Mouse (Mus musculus): Measurements from ENCODE around the gene Il5ra.

Gene Il5ra

DNA sequence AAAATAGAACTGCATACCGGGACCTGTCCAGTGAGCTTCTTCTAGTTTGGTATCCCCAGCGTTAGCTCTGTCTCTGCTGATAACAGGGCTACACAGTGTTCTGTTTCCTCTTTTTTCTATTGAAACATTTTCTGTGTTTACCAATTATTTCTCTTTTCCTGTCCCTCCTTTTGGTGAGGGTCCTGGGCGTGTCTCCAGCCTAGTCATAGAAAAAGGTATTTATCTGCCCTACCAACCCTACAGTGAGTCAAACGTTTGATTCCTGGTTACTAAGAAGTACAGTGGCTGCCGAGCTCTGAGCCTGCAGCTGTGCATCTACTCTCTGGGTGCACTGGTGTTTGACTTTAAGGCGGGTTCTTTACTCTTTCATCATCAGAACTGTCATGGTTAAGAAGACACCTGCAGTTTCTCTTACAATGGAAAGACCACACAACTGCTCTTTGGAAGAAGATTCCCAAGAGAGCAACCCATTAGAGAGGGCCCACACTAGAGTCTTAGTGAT, at the start of gene Il5ra:
Gene Il5ra, minus strand, starts transcription at position 151 of the 502 bp plus-strand sequence.
- DNase-seq: no peak

DNA sequence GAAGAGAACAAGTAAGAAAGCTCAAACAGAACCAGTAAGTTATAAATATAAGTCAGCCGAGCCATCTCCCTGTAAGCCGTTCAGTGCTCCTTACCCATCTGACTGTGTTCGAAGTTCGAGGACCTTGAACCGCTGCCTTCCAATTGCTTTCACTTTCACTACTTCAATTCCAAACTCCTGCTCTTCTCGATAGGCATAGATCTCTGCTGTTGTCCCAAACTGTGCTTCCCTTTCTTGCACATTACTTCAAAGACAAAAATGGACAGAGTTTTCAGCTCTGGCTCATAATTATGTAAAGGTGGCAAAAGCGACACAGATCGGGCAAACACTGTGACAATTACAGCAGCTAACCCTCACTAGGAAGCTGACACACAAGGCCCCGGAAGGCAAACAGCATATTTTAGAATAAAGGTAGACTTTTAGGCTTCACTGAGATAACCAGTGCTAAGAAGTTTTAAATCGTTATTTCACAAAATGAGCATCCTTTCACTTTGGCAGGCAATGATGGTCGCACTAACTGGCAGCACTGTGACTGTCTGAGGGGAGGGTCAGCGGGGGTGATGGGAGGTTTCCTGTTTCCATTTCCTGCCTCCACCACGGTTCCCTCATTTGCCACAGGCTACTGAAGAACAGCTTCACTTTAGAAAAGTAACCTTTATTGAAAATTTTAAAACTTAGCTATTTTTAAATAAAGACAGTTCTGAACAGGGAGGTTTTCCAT, 45.4 kb upstream of the Il5ra start:
- DNase-seq: no peak

DNA sequence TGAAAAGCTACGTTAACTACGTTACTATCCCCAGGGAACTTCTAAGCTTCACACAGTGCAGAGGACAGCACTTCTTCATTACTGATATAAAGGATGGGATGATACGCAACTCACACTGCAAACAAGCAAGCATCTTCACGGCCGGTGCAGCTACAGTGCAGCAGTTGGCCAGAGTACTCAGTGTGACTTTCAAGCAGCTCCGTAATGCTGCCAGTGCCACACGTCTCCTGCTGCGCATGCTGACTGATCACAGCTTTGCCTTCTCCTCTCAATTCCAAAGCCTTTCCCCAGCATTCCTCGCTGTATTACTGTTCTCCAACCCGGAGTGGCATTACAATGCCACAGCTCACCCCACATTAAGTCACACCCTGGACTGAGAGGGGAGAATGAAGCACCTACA, 44.8 kb upstream of the Il5ra start:
- no peak for DNase-seq

DNA sequence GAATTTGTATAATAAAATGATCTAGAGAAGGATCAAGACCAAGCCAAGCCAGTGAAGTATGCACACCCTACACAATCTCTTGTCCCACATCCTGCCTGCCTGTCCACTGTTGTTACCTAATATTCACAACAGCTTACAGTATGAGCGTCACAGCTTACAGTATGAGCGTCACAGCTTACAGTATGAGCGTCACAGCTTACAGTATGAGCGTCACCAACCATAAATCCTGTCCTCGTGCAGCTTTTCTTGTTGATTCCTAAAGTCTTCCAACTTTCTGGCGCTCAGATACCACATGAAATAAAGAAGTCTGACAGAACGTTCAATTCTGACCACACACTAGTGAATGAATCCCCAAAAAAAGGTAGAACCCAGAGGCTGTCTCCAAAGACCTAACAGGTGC, 44.3 kb upstream of the Il5ra start:
- DNase-seq: no peak

DNA sequence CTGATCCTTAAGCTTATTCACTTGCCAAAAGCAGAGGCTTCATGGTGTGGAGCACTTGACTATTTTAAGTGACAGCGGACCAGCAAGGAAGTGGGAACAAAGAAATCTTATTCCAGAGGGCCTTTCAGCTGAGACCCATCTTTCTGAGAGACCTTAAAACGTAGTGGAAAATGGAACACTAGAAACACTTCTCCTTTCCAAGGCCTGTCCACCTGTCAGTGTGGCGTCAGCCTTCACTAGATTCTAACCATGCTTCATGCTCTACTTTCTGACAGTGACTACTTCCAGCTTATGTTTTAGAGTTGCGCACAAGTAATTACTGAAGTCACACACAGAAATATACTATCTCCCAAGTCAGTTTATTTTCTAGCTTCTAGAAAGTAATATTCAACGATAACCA, 43.6 kb upstream of the Il5ra start:
- no peak for DNase-seq

DNA sequence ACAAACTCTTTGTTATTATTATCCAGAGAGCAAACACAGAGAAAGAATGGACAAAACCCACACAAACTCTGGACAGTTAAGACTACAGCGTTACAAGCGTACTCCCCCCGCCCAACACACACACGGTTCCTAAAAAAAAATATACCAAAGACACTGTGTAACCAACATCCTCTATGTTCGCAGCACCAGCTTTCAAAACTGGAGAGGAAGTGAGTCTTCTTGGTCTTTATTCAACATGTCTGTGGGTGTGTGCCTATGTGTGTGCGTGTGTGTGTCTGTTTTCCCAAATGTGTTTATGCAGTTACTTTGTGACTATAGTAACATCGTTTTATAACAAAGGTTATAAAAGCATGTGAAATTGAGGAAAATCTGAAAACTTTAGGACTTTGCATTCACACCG, 42.6 kb upstream of the Il5ra start:
- no peak for DNase-seq

DNA sequence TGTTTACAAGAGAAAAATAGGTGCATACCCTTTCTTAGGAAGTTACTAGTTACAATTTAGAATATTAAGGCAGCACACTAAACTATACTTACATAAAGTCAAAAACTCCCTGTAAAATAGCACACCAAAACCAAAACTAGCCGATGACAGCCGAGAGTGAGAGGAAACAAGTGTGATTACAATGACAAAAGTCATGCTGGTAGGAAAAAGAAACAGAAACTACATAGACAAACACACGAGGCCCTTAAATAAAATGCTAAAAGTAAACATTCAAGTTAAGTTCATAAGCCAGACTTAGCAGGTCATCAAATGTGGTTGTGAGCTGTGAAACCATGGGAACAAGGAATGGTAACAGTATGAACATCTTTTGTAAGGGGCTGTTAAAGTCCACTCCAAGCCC, 38.3 kb upstream of the Il5ra start:
- no peak for DNase-seq

DNA sequence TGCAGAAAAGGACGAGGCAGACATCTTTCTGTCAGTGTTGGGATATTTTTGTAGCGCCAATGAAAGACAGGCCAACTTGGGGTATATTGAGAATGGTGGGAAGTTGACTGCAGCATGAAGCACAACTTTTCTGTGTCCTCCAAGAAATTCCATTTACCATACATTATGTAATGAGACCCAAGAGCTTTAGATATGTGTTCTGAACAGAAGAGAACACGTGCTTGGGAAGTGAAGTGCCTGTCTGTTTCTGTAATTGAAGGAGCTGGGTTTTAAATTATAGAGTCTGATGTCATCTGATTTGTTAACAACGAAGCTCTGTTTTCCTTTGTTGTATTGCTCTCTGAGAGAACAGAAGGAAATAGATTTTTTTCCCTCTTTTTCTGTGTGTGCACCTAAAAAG, 21.2 kb upstream of the Il5ra start:
- DNase-seq: no peak

DNA sequence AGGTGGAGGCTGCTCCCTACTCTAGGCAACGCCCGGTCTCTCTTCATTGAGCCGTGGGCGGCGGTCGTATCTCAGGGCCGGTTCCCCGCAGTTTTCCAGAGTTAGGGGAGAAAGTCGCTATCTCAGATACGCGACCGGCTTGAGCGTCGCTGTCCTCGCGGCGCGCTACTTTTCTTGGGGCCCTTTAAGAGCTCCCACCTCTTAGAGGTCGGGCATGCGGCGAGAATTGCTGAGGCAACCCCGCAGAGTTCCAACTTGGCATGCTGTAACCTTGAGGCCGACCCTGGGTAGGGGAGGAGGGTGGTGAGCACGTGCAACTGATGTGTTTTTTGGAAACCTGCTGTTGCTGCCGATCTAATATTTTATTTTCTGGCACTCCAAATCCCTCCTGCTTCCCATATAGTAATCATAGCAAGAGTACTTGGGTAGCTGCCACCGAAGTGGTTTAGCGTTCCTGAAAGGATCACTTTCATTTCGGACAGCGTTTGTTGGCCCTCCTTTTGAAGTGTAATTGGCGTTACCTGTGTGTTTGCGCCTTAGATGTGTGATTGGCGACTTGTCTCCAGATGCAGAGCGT, 20.5 kb upstream of the Il5ra start:
- no peak for DNase-seq

DNA sequence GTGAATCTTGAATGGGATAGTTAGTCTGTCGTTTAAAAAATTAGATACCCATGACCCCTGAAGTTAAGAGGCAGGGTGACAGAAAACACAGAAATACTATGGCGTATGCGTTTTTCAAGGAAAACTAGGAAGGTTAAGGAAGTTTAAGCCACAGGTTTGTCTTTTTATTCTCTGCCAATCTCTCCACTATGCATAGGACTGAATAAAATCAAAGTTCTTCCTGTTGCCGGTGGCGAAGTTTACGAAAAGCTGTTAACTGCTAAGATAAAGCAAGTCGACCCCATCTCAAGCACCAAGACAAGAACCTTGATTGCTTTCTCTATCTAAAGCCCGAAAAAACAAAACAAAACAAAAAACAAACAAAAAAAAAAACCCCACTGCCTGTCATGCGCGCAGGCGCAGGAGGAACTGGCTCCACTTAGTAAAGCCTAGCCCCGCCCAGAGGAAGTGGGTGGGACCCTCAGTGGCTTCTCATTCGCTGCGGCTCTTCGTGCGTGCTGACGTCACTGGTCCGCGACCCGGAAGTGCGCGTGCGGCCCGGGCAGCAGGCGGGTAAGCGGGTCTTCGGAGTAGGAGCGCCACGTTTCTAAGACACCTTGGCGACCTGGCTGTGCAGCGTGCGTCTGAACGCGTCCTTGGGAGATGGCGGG, 19.9 kb upstream of the Il5ra start, which contains the start of gene Trnt1:
Gene Trnt1, plus strand, starts transcription at position 481 of the 650 bp plus-strand sequence.
- peak; percentile 95 for DNase-seq

DNA sequence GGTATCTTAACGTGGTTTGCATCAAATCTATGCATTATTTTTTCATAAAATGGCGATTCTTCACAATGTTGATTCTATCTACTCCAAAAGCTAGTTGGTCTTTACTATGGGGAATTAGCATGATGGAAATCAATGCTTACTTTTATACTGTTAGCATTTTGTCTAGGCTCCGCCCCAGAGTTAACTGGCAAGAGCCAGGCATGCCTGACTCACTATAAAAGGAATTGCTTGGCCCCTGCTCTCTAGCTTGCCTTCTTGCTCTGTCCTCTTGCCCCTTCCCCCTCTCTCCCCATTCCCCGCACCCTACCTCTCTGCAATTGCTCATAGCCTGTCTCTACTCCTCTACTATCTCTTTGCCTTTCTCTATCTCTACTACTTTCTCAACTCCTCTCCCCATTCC, 17.9 kb upstream of the Il5ra start:
- no peak for DNase-seq

DNA sequence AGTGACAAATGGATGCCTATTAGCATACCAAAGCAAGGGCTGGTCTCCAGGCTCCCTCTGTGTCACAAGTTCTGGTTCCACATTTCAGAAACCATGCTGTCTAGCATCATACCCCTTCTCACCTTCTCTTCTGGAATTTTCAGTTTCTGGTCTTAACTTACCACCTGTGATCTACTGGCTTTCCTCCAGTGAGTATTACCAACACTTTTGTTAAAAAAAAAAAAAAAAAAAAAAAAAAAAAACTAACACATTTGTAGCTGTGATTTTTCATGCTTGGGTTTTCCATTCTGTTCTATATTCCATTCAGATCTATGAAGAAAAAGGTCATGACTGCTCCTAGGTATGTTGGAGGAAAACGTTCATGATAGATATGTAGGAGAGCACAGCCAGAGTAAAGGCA, 17.1 kb upstream of the Il5ra start:
- DNase-seq: no peak

DNA sequence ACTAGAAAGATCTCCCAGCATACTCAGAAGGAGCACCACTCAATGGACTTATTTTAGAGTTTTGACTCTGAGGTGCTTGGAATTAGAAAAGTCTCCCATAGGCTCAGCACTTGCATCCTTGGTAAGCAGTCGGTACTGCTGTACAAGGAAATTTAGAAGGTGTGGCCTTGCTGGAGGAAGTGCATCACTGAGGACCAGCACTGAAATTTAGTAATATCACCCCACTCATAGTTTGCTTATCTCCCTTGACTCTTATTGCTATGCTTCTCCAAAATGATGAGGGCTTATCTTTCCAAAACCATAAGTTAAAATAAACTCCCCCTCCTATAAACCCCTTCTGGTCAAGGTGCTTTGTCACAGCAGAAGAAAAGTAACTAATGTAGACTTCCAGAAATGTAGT, 12.6 kb upstream of the Il5ra start:
- no peak for DNase-seq

DNA sequence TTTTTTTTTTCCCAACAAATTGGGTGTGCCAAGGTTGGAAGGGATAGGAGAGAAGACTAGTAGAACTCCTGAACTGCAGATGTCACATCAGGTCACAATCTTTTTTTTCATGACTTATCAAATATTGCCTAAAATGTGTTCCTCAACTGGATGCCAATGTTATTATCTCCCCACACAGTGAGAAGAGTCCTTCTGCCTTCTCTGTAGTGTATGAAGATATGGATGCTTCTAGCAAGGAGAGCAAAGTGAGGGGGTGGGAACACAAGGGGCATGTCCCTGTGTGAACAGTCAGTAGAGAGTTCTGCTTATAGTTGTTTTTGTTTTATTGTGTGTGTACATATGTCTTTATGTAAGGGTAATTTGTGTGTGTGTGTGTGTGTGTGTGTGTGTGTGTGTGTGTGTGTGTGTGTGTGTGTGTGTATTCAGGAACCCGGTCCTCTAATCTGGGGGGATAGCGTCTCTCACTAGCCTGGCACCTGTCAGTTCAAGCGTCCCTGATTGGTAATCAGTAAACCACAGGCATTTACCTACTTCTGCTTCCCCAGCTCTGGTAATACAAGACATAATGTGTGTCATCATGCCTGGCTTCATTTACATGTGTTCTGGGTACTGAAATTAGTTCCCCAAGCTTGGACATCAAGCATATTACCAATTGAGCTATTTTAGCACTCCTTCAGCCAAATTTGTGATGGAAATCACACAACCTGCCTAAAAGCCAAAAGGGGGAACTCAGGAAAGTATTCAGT, 11.8 kb upstream of the Il5ra start:
- no peak for DNase-seq

DNA sequence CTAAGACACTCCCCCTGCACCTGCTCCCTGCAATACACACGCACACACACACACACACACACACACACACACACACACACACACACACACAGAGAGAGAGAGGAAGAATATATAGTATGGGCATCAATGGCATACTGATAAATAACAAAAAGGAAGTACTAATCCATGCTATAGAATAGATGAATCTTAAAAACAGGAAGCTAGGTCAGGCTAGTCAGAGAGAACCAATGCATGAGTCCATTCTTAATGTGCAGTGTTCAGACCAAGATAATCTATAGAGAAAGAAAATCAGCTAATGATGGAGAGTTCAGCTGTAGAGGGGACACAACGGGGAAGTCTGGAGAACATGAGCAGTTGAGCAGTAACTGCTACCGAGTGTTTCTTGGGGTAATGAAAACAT, 9.5 kb upstream of the Il5ra start:
- DNase-seq: no peak

DNA sequence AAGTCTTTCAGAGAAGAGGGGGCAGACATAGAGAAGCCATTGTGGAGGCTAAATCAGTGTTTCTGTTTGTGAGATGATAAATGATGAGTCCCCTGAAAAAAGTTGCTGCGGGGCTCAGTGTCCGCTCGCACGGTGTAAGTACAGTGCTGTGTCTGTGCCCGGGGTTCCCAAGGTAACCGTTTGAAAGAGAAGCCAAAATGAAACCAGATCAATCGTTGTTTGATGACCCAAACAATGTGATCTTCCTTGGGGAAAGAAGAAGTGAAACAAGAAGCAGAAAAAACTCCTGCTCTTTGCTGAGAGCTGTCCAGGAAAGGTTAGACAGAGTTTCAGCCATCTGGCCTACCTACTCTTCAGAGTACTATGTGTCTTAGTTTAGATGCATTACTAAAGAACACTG, 1.5 kb upstream of the Il5ra start:
- DNase-seq: no peak

DNA sequence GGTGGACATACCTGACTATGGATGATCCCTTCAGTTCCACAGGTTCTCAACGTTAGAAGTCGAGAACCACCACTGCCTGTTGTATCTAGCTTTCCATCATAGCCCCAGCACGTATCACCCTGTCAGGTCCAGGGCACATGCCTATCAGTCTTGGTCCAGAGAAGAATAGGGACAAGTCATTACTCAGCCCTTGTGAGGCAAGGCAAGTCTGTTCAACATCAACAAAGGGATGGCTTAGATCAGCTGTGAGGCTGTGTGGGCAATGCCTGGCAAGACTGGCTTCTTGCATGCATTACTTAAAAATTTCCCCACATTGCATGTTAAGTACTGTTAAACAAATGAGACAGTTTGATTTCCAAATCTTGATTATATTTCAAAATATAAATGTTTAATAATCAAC, 1.0 kb downstream of the Il5ra start:
- no peak for DNase-seq

DNA sequence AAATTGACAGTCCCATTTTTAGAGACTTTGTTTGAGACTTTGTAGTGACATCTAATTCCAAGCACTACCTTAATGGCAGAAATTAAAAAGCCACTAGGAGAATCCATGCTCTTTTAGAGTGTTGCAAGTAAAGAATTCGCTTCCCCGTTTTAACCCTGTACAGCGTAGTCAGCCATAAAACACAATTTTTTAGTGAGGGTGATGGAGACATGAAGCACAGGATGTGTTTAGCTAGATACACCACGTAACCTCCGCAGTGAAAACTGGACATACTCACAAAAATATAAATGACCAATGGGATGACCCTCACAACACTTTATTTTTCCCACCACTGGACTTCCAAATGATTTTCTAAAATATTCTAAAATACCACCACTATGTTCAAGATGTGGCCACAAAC, 1.6 kb downstream of the Il5ra start:
- no peak for DNase-seq

DNA sequence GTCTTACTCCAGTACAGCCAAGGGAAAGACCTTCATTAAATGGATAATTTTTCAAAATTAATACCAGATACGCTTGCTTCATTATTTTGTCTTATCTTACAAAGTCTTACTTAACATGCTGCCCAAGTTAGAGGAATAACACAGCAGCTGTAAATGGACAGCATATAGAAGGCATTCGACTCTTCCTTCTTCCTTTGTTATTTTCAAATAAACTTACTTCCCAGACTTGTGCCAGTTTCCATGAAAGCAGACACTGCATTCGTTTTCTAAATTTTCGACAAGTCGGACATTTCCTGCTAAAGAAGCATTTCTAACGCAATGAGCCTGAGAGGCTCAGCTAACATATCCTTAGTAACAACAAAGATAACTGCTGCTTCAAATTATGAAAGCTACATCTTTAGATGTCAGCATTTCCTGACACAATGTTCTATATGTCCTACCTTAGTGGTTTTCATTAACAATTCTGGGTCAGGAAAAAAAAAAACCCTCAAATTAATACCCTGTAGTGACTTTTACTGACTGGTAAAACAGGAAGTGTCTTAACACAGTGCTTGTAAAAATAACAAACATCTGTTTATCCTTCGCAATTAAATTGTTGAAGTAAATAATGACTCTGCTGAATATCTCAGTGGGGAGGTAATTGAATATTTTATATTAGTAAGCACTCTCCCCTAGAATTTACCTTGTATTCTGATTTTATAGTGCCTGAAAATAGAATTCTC, 3.0 kb downstream of the Il5ra start:
- DNase-seq: no peak

DNA sequence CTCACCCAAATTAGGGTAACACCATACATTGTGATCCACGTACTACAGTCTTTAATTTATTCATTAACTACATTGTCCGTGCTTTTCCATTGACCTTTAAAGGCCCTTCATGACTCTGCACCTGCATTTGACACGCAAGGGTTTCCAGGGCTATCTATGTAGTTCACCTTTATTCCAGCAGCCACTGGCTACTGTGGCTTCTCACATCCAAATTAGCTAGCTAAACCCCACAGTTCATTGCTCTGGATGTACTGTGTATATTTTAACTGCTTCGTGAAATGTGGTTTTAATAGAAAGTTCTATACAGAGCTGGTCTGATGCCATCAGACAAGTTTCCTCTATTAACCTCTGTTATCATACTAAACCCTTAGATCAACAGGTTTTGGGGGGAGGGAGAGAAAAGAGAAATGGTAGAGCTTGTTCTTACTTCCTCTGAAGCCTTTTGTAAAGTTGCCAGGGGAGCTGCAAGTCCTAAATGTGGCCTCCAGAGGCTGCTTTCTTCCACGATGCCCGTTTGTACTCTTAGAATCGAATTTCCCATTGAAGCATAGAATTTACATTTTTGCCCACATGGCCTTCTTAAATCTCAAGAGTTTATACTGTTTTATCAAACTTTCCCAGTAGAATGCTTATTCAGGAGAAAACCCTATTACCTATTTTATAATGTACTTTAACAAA, 5.1 kb downstream of the Il5ra start:
- no peak for DNase-seq

DNA sequence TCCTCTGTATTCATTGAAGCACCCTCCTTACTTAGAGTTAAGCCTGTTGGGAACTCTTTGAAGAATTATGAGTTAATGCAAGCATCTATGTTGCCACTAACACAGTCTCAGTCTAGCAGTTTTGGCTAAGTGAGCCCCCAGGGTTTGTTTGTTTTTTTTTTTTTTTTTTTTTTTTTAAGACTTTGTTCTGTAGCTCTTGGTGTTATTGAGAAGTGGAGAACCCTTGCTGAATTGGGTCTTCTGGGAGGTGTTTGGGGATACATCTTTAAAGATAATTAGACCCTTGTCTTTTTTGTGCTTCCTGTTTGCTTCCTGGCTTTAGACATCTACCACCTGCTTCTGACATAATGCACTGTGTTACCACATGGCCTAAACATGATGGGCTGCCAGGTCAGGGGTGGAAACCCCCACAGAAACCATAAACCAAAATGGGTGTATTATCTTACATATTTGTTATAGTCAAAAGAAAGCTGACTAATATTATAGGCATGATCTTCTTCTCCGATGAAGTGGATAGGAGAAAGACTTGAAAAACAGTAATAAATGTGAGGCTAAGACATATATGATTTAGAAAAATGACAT, 8.5 kb downstream of the Il5ra start:
- DNase-seq: no peak

DNA sequence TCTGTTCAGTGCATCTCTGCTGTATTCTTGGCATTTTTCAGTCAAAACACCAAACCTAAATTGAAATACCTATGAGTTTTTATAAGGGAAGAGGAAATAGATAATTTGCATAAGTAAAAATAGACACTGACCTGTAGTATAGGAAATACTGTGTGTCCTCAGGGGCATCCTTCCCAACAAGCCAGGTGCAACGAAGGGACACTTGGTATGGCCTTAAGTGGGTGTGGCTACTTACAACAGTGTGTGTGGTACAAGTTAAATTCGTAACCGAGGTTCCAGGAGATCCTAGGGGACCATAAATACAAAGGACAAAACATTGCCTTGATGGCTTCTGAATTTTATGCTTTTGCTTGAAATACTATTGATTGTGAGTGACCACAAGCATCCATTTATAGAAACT, 10.6 kb downstream of the Il5ra start:
- DNase-seq: no peak
